Mouse (Mus musculus): ENCODE measurements around the gene A230072I06Rik.

GRCm38 (mm10) chr8:12327187-12327586 is 48.6 kb downstream of the A230072I06Rik start:
- TF ChIP-seq POLR2A (IDR thresholded peaks at IDR 0.05; ENCODE audit: control insufficient read depth in 1 of 2, insufficient read depth in 1 of 2, low read depth in 1 of 2, low read length in 2 of 2, poor library complexity in 1 of 2): no peak
- no peak for TF ChIP-seq CTCF (IDR thresholded peaks at IDR 0.05 in 2 of 3, conservative IDR thresholded peaks at IDR 0.05 in 1 of 3; ENCODE audit: control insufficient read depth in 1 of 3, insufficient read depth in 1 of 3, low read depth in 2 of 3, low read length in 3 of 3, poor library complexity in 1 of 3, severe bottlenecking in 1 of 3)
- TF ChIP-seq EP300 (IDR thresholded peaks at IDR 0.05; ENCODE audit: low read depth in 1 of 2, low read length in 2 of 2): no peak
- no peak for TF ChIP-seq E2F4 (IDR thresholded peaks at IDR 0.05; ENCODE audit: borderline replicate concordance, low read depth, low read length)
- no peak for TF ChIP-seq TCF12 (IDR thresholded peaks at IDR 0.05; ENCODE audit: low read depth, low read length)
